Mouse (Mus musculus): ENCODE measurements around the gene 2410002F23Rik. TPM values are rescaled to one million over a fixed set of nuclear protein-coding genes. Genes with fewer than 3 reads are reported as not detected.
"Not testable (repeated sequence)": the region's sequence is repeated elsewhere in the genome, so short reads cannot be mapped to it uniquely, and the experiment has no call there.

Gene 2410002F23Rik
- 28.0 and 30.3 TPM in 2 replicates for polyA plus RNA-seq (2015; fragmentation: Nextera tagmentation; extraction: Ambion mirVana)

- Histone ChIP-seq H3K36me3 (replicated peaks) (peaks cover 35% of the 10 kb centered on the region), H3K9ac (peak within 1 kb of the TSS; percentile 88), H3K27ac (replicated peaks) (peak within 1 kb of the TSS; percentile 89), H3K4me2 (peak within 1 kb of the TSS; percentile 91), H3K4me1 (replicated peaks) (peaks cover 38% of the 10 kb centered on the region), H3K9me3 (replicated peaks) (no peaks in the 10 kb centered on the region), H3K4me3 (replicated peaks) (peak within 1 kb of the TSS; percentile 95), H3K27me3 (no peaks in the 10 kb centered on the region)
- under 1% methylated on average over 62 of the region's 62 CpGs for WGBS (ENCODE audit: insufficient replicate concordance)
- peak; percentile 89 for ATAC-seq (ENCODE audit: insufficient read depth)
Measured at GRCm38 (mm10) chr7:44246055-44246983, at the start of gene 2410002F23Rik, which contains the start of gene 1700028J19Rik. TSS of gene 2410002F23Rik (plus strand) at chr7:44246722. TSS of gene 1700028J19Rik (minus strand) at chr7:44246695.

GRCm38 (mm10) chr7:44197891-44198290, 48.6 kb upstream of the 2410002F23Rik start, which contains the start of gene Klk1b3:
TSS of gene Klk1b3 (plus strand) at chr7:44198191.
- Histone ChIP-seq H3K27ac (replicated peaks) (no peak within 1 kb of the TSS), H3K36me3 (replicated peaks) (no peaks in the 10 kb centered on the region), H3K4me1 (replicated peaks) (no peaks in the 10 kb centered on the region), H3K27me3 (no peaks in the 10 kb centered on the region), H3K9me3 (replicated peaks) (no peaks in the 10 kb centered on the region), H3K4me2 (no peak within 1 kb of the TSS), H3K9ac (no peak within 1 kb of the TSS), H3K4me3 (replicated peaks) (no peak within 1 kb of the TSS)
- ATAC-seq (ENCODE audit: insufficient read depth) = no peak
- WGBS (ENCODE audit: insufficient replicate concordance) = 36% methylated on average over 3 of the region's 3 CpGs

- not testable (repeated sequence) for ATAC-seq (ENCODE audit: insufficient read depth)
Measured at GRCm38 (mm10) chr7:44207135-44207534, 39.4 kb upstream of the 2410002F23Rik start, which contains the start of gene Klk1b4. TSS of gene Klk1b4 (plus strand) at chr7:44207435.

GRCm38 (mm10) chr7:44208307-44208706, 38.2 kb upstream of the 2410002F23Rik start:
- H3K4me3 ChIP-seq (replicated peaks) = no peak overlapping the region
- ATAC-seq (ENCODE audit: insufficient read depth) = no peak

More at GRCm38 (mm10) chr7:44207135-44207534, 39.4 kb upstream of the 2410002F23Rik start, which contains the start of gene Klk1b4:
- H3K4me3 ChIP-seq (replicated peaks); H3K9ac ChIP-seq; H3K27me3 ChIP-seq; H3K27ac ChIP-seq (replicated peaks); H3K4me2 ChIP-seq; H3K4me1 ChIP-seq (replicated peaks); H3K36me3 ChIP-seq (replicated peaks); H3K9me3 ChIP-seq (replicated peaks): not testable (repeated sequence)
- WGBS (ENCODE audit: insufficient replicate concordance) = 26% methylated on average over 3 of the region's 3 CpGs

GRCm38 (mm10) chr7:44215645-44216044, 30.9 kb upstream of the 2410002F23Rik start, which contains the start of gene Klk1b5:
TSS of gene Klk1b5 (plus strand) at chr7:44215945.
- Histone ChIP-seq H3K36me3 (replicated peaks) (no peaks in the 10 kb centered on the region), H3K4me1 (replicated peaks) (no peaks in the 10 kb centered on the region), H3K9ac (no peak within 1 kb of the TSS), H3K4me3 (replicated peaks) (no peak within 1 kb of the TSS), H3K4me2 (no peak within 1 kb of the TSS), H3K27ac (replicated peaks) (no peak within 1 kb of the TSS), H3K27me3 (no peaks in the 10 kb centered on the region), H3K9me3 (replicated peaks) (no peaks in the 10 kb centered on the region)
- no peak for ATAC-seq (ENCODE audit: insufficient read depth)
- WGBS (ENCODE audit: insufficient replicate concordance) = 52% methylated on average over 1 of the region's 1 CpGs

More at GRCm38 (mm10) chr7:44208307-44208706, 38.2 kb upstream of the 2410002F23Rik start:
- Histone ChIP-seq H3K27ac (replicated peaks) (no peak overlapping the region), H3K4me2 (no peak overlapping the region), H3K27me3 (no peaks in the 10 kb centered on the region), H3K36me3 (replicated peaks) (no peaks in the 10 kb centered on the region), H3K9ac (no peak overlapping the region), H3K4me1 (replicated peaks) (no peaks in the 10 kb centered on the region), H3K9me3 (replicated peaks) (no peaks in the 10 kb centered on the region)
- WGBS (ENCODE audit: insufficient replicate concordance) = 40% methylated on average over 3 of the region's 3 CpGs

- not testable (repeated sequence) for ATAC-seq (ENCODE audit: insufficient read depth); H3K9ac ChIP-seq; H3K4me1 ChIP-seq (replicated peaks); H3K4me2 ChIP-seq; H3K27ac ChIP-seq (replicated peaks); H3K4me3 ChIP-seq (replicated peaks); H3K9me3 ChIP-seq (replicated peaks); H3K36me3 ChIP-seq (replicated peaks); H3K27me3 ChIP-seq
- WGBS (ENCODE audit: insufficient replicate concordance) = 47% methylated on average over 8 of the region's 10 CpGs
Measured at GRCm38 (mm10) chr7:44221601-44222000, 24.9 kb upstream of the 2410002F23Rik start.

GRCm38 (mm10) chr7:44222335-44222734, 24.2 kb upstream of the 2410002F23Rik start:
- not testable (repeated sequence) for H3K27ac ChIP-seq (replicated peaks); H3K4me3 ChIP-seq (replicated peaks); H3K4me1 ChIP-seq (replicated peaks); H3K9me3 ChIP-seq (replicated peaks); H3K36me3 ChIP-seq (replicated peaks); ATAC-seq (ENCODE audit: insufficient read depth); H3K4me2 ChIP-seq; H3K9ac ChIP-seq; H3K27me3 ChIP-seq
- 51% methylated on average over 6 of the region's 6 CpGs for WGBS (ENCODE audit: insufficient replicate concordance)

GRCm38 (mm10) chr7:44225076-44225475, 21.4 kb upstream of the 2410002F23Rik start, which contains the start of gene Klk1:
TSS of gene Klk1 (plus strand) at chr7:44225360.
- Histone ChIP-seq H3K9ac (no peak within 1 kb of the TSS), H3K27ac (replicated peaks) (no peak within 1 kb of the TSS), H3K4me1 (replicated peaks) (no peaks in the 10 kb centered on the region), H3K27me3 (no peaks in the 10 kb centered on the region), H3K4me2 (no peak within 1 kb of the TSS), H3K9me3 (replicated peaks) (no peaks in the 10 kb centered on the region), H3K4me3 (replicated peaks) (no peak within 1 kb of the TSS), H3K36me3 (replicated peaks) (no peaks in the 10 kb centered on the region)
- WGBS (ENCODE audit: insufficient replicate concordance) = 26% methylated on average over 1 of the region's 1 CpGs
- ATAC-seq (ENCODE audit: insufficient read depth) = no peak

- H3K4me1 ChIP-seq (replicated peaks) = 0 out of 2 replicates have a peak, but pooled peaks cover 2% of the 10 kb centered on the region
- no peaks in the 10 kb centered on the region for H3K36me3 ChIP-seq (replicated peaks)
- no peaks in the 10 kb centered on the region for H3K27me3 ChIP-seq
- H3K9ac ChIP-seq = no peak within 1 kb of the TSS
- WGBS (ENCODE audit: insufficient replicate concordance) = 49% methylated on average over 3 of the region's 3 CpGs
- no peak within 1 kb of the TSS for H3K27ac ChIP-seq (replicated peaks)
- H3K4me2 ChIP-seq = no peak within 1 kb of the TSS
- H3K4me3 ChIP-seq (replicated peaks) = no peak within 1 kb of the TSS
- H3K9me3 ChIP-seq (replicated peaks) = no peaks in the 10 kb centered on the region
- no peak for ATAC-seq (ENCODE audit: insufficient read depth)
Measured at GRCm38 (mm10) chr7:44235909-44236308, 10.6 kb upstream of the 2410002F23Rik start, which contains the start of gene Gm36864. TSS of gene Gm36864 (plus strand) at chr7:44236177.

GRCm38 (mm10) chr7:44239913-44240312, 6.6 kb upstream of the 2410002F23Rik start:
- 23% methylated on average over 2 of the region's 2 CpGs for WGBS (ENCODE audit: insufficient replicate concordance)
- no peak for ATAC-seq (ENCODE audit: insufficient read depth)
- Histone ChIP-seq H3K9me3 (replicated peaks) (no peaks in the 10 kb centered on the region), H3K27ac (replicated peaks) (no peak overlapping the region), H3K27me3 (no peaks in the 10 kb centered on the region), H3K4me2 (no peak overlapping the region), H3K36me3 (replicated peaks) (no peaks in the 10 kb centered on the region), H3K4me1 (replicated peaks) (peaks cover 2% of the 10 kb centered on the region; the same call in 1 of the 2 replicates), H3K9ac (no peak overlapping the region), H3K4me3 (replicated peaks) (no peak overlapping the region)

GRCm38 (mm10) chr7:44240712-44241111, 5.8 kb upstream of the 2410002F23Rik start:
- Histone ChIP-seq H3K4me3 (replicated peaks) (no peak overlapping the region), H3K36me3 (replicated peaks) (no peaks in the 10 kb centered on the region), H3K9me3 (replicated peaks) (no peaks in the 10 kb centered on the region), H3K4me1 (replicated peaks) (peaks cover 10% of the 10 kb centered on the region), H3K4me2 (no peak overlapping the region), H3K9ac (no peak overlapping the region), H3K27me3 (no peaks in the 10 kb centered on the region), H3K27ac (replicated peaks) (no peak overlapping the region)
- peak; percentile 51; the same call in 1 of the 2 replicates for ATAC-seq (ENCODE audit: insufficient read depth)
- 28% methylated on average over 1 of the region's 1 CpGs for WGBS (ENCODE audit: insufficient replicate concordance)

All from liver, embryonic 15.5 days (tissue).